Mouse (Mus musculus) CH12.LX (cell line): Measurements from ENCODE around the gene Padi1. TPM values are rescaled to one million over a fixed set of nuclear protein-coding genes. Genes with fewer than 3 reads are reported as not detected.

Experiments used
- DNase-seq: peaks from one replicate; pipeline ENCODE4 v3.0.0-alpha.2; 2013; ENCODE audit errors: extremely low read depth
- H3K27ac ChIP-seq: 2 replicates; pipeline ENCODE4 v1.5.1; 2012; ENCODE audit warnings: low read depth, mild to moderate bottlenecking, control low read depth, moderate library complexity; ENCODE audit not compliant: insufficient read depth
- H3K27me3 ChIP-seq: replicated peaks from 2 replicates; pipeline ENCODE3; 2012; ENCODE audit warnings: inconsistent platforms
- H3K36me3 ChIP-seq, 2 experiments: replicated peaks in 1 of 2; 2 replicates each; pipeline versions ENCODE3 to v1.6.1; 2012; ENCODE audit warnings: inconsistent platforms in 1 of 2, low read length in 1 of 2, mild to moderate bottlenecking in 1 of 2, mixed read lengths in 1 of 2, moderate library complexity in 1 of 2; ENCODE audit not compliant: control insufficient read depth in 1 of 2, insufficient read depth in 1 of 2
- H3K4me1 ChIP-seq, 2 experiments: 2 replicates each; pipeline ENCODE4 v1.6.1; 2012; ENCODE audit warnings: inconsistent platforms in 1 of 2, moderate library complexity in 1 of 2; ENCODE audit not compliant: insufficient read depth in 2 of 2, control insufficient read depth in 1 of 2
- H3K4me2 ChIP-seq: 2 replicates; pipeline ENCODE4 v1.6.1; 2012; ENCODE audit warnings: low read depth, mild to moderate bottlenecking, control low read depth; ENCODE audit not compliant: poor library complexity, insufficient read depth, severe bottlenecking
- H3K4me3 ChIP-seq, 3 experiments: fragments of 150-350 bp in 1 of 3; sonication (generic) in 1 of 3; replicated peaks in 1 of 3; 2 replicates each; pipeline versions ENCODE3 to v1.5.1; 2011 to 2012; ENCODE audit warnings: low read depth in 2 of 3, low read length in 2 of 3, mild to moderate bottlenecking in 2 of 3, moderate library complexity in 2 of 3, control low read depth in 1 of 3, improper control_type of control experiment in 1 of 3, inconsistent platforms in 1 of 3, mixed read lengths in 1 of 3; ENCODE audit not compliant: poor library complexity in 1 of 3
- H3K79me2 ChIP-seq: replicated peaks from 2 replicates; pipeline ENCODE4 v1.6.1; 2012; ENCODE audit warnings: mild to moderate bottlenecking, moderate library complexity; ENCODE audit not compliant: control insufficient read depth, poor library complexity, insufficient read depth, severe bottlenecking; ENCODE audit errors: extremely low read depth
- H3K9ac ChIP-seq: 2 replicates; pipeline ENCODE4 v1.6.1; 2012; ENCODE audit warnings: low read depth, mild to moderate bottlenecking, control low read depth, moderate library complexity; ENCODE audit not compliant: insufficient read depth
- H3K9me3 ChIP-seq: replicated peaks from 2 replicates; pipeline ENCODE3; 2012; ENCODE audit warnings: low read length, inconsistent platforms, mixed read lengths
- BHLHE40 ChIP-seq: IDR thresholded peaks from 2 replicates; pipeline ENCODE4 v1.6.1; 2011; ENCODE audit warnings: mild to moderate bottlenecking, low read depth, low read length, improper control_type of control experiment
- CHD2 ChIP-seq: IDR thresholded peaks from 2 replicates; pipeline ENCODE4 v1.6.1; 2011; ENCODE audit warnings: low read length, improper control_type of control experiment
- CTCF ChIP-seq, 2 experiments: IDR thresholded peaks in 1 of 2; conservative IDR thresholded peaks in 1 of 2; 2 replicates each; pipeline ENCODE4 v1.5.1; 2011 to 2012; ENCODE audit warnings: low read depth in 2 of 2, low read length in 2 of 2, improper control_type of control experiment in 1 of 2, inconsistent platforms in 1 of 2, mild to moderate bottlenecking in 1 of 2, moderate library complexity in 1 of 2
- EP300 ChIP-seq: IDR thresholded peaks from 2 replicates; pipeline ENCODE4 v1.6.1; 2011; ENCODE audit warnings: low read length, improper control_type of control experiment
- ETS1 ChIP-seq: conservative IDR thresholded peaks from 2 replicates; pipeline ENCODE4 v1.6.1; 2012; ENCODE audit warnings: low read depth, mild to moderate bottlenecking, inconsistent platforms, low read length, improper control_type of control experiment, moderate library complexity
- IRF4 ChIP-seq: IDR thresholded peaks from 2 replicates; pipeline ENCODE4 v1.6.1; 2014; ENCODE audit warnings: low read depth, mild to moderate bottlenecking, inconsistent platforms, low read length, improper control_type of control experiment
- JUN ChIP-seq: IDR thresholded peaks from 2 replicates; pipeline ENCODE4 v1.6.1; 2011; ENCODE audit warnings: low read depth, mild to moderate bottlenecking, low read length, improper control_type of control experiment, moderate library complexity; ENCODE audit not compliant: insufficient read depth
- JUND ChIP-seq: conservative IDR thresholded peaks from 2 replicates; pipeline ENCODE4 v1.6.1; 2011; ENCODE audit warnings: low read depth, low read length, improper control_type of control experiment
- KAT2A ChIP-seq: IDR thresholded peaks from 2 replicates; pipeline ENCODE4 v1.6.1; 2012; ENCODE audit warnings: low read length, improper control_type of control experiment, inconsistent platforms; ENCODE audit not compliant: insufficient replicate concordance
- MAX ChIP-seq: IDR thresholded peaks from 2 replicates; pipeline ENCODE4 v1.6.1; 2011; ENCODE audit warnings: low read length, improper control_type of control experiment
- MEF2A ChIP-seq: IDR thresholded peaks from 2 replicates; pipeline ENCODE4 v1.6.1; 2014; ENCODE audit warnings: low read depth, mild to moderate bottlenecking, inconsistent platforms, low read length, improper control_type of control experiment, borderline replicate concordance
- MXI1 ChIP-seq: IDR thresholded peaks from 2 replicates; pipeline ENCODE4 v1.6.1; 2011; ENCODE audit warnings: mild to moderate bottlenecking, low read depth, low read length, improper control_type of control experiment
- MYC ChIP-seq: IDR thresholded peaks from 2 replicates; pipeline ENCODE4 v1.6.1; 2011; ENCODE audit warnings: low read depth, mild to moderate bottlenecking, improper control_type of control experiment, low read length
- NRF1 ChIP-seq: IDR thresholded peaks from 2 replicates; pipeline ENCODE4 v1.6.1; 2014; ENCODE audit warnings: low read depth, mild to moderate bottlenecking, inconsistent platforms, low read length, improper control_type of control experiment, moderate library complexity
- PAX5 ChIP-seq: IDR thresholded peaks from 2 replicates; pipeline ENCODE4 v1.6.1; 2012; ENCODE audit warnings: low read length, inconsistent platforms, mixed read lengths
- POLR2A ChIP-seq: IDR thresholded peaks from 2 replicates; pipeline ENCODE4 v1.6.1; 2011; ENCODE audit warnings: low read depth, mild to moderate bottlenecking, improper control_type of control experiment, low read length
- POLR2AphosphoS2 ChIP-seq: IDR thresholded peaks from 2 replicates; pipeline ENCODE4 v1.6.1; 2011; ENCODE audit warnings: low read depth, low read length, improper control_type of control experiment
- RAD21 ChIP-seq: IDR thresholded peaks from 2 replicates; pipeline ENCODE4 v1.6.1; 2011; ENCODE audit warnings: low read depth, mild to moderate bottlenecking, low read length, improper control_type of control experiment, moderate library complexity
- RCOR1 ChIP-seq: conservative IDR thresholded peaks from 2 replicates; pipeline ENCODE4 v1.6.1; 2012; ENCODE audit warnings: low read depth, mild to moderate bottlenecking, inconsistent platforms, low read length, improper control_type of control experiment
- SIN3A ChIP-seq: IDR thresholded peaks from 2 replicates; pipeline ENCODE4 v1.6.1; 2012; ENCODE audit warnings: low read length, improper control_type of control experiment, inconsistent platforms
- TBP ChIP-seq: conservative IDR thresholded peaks from 2 replicates; pipeline ENCODE4 v1.6.1; 2011; ENCODE audit warnings: low read depth, low read length, improper control_type of control experiment
- USF2 ChIP-seq: conservative IDR thresholded peaks from 2 replicates; pipeline ENCODE4 v1.6.1; 2011; ENCODE audit warnings: low read depth, low read length, improper control_type of control experiment
- ZC3H11A ChIP-seq: IDR thresholded peaks from 2 replicates; pipeline ENCODE4 v1.6.1; 2012; ENCODE audit warnings: low read depth, mild to moderate bottlenecking, inconsistent platforms, low read length, improper control_type of control experiment
- ZKSCAN1 ChIP-seq: IDR thresholded peaks from 2 replicates; pipeline ENCODE4 v1.6.1; 2012; ENCODE audit warnings: low read depth, inconsistent platforms, low read length, improper control_type of control experiment, borderline replicate concordance
- ZMIZ1 ChIP-seq: IDR thresholded peaks from 2 replicates; pipeline ENCODE4 v1.6.1; 2012; ENCODE audit warnings: low read depth, mild to moderate bottlenecking, inconsistent platforms, low read length, improper control_type of control experiment
- ZNF384 ChIP-seq: IDR thresholded peaks from 2 replicates; pipeline ENCODE4 v1.6.1; 2012; ENCODE audit warnings: low read depth, low read length, improper control_type of control experiment, inconsistent platforms
- dilution Hi-C: fragments of 300-500 bp; cut with MboI; formaldehyde crosslinking; loops from 2 replicates; pipeline ENCODE4 v1.14.3; 2020; ENCODE audit warnings: low sequenced_read_pairs; ENCODE audit not compliant: extremely low pct_unique_long_range_greater_than_20kb, extremely low pct_ligation_motif_present
- in situ Hi-C: fragments of 300-500 bp; cut with MboI; formaldehyde crosslinking; loops from 3 replicates; pipeline ENCODE4 v1.14.3; 2019; ENCODE audit warnings: low sequenced_read_pairs, low pct_ligation_motif_present, low pct_unique_long_range_greater_than_20kb, mixed read lengths
- polyA plus RNA-seq: library from polyadenylated mRNA; unstranded; fragments of >175 nt; gene quantifications from 2 replicates; pipeline ENCODE4 v1.2.1, GENCODE M21; 2012; ENCODE audit warnings: low read depth; ENCODE audit not compliant: insufficient read length
- total RNA-seq, 2 experiments: library from RNA; depleted of rRNA; stranded (reverse); fragments of 300-350 nt in 1 of 2; fragments of >200 nt in 1 of 2; gene quantifications; 2 replicates each; pipeline ENCODE4 v1.2.3; 2012 to 2014

The Padi1 gene
- total and polyA plus RNA-seq, 3 experiments: 0.04 TPM; not detected in 2

- Histone ChIP-seq H3K4me3 (no peak overlapping the region), H3K79me2 (no peaks in the 10 kb centered on the region), H3K9ac (no peak overlapping the region)
- TF ChIP-seq ZNF384: no peak
- no peak for TF ChIP-seq MAX
- TF ChIP-seq EP300: no peak
- no peak for TF ChIP-seq JUND
- TF ChIP-seq ZMIZ1: no peak
- TF ChIP-seq JUN: no peak
- no peak for TF ChIP-seq PAX5
- TF ChIP-seq RAD21: no peak
- no peak for TF ChIP-seq USF2
- no peak for TF ChIP-seq POLR2A
- TF ChIP-seq ZKSCAN1: no peak
- no peak for TF ChIP-seq CHD2
- no peak for TF ChIP-seq SIN3A
- TF ChIP-seq KAT2A: no peak
- no peak for TF ChIP-seq TBP
- TF ChIP-seq ETS1: no peak
- TF ChIP-seq RCOR1: no peak
- TF ChIP-seq CTCF (conservative IDR thresholded peaks at IDR 0.05 in 1 of 2, IDR thresholded peaks at IDR 0.05 in 1 of 2; ENCODE audit: low read depth in 2 of 2, low read length in 2 of 2): no peak
- TF ChIP-seq, all 38 proteins: peak for 0
- H3K27me3 ChIP-seq: peaks cover 89% of the 10 kb centered on the region
- no peak overlapping the region for H3K27ac ChIP-seq
- no peak overlapping the region for H3K4me2 ChIP-seq
- DNase-seq: no peak
- in situ Hi-C loops (no loop called here), dilution Hi-C loops (no loop called here)
- H3K9me3 ChIP-seq: peaks cover 5% of the 10 kb centered on the region
- no peaks in the 10 kb centered on the region for H3K4me1 ChIP-seq
- H3K36me3 ChIP-seq: no peaks in the 10 kb centered on the region
These were observed 8.0 kb upstream of the Padi1 start for GRCm38 (mm10) chr4:140853626-140854025.

- Histone ChIP-seq H3K4me1 (no peaks in the 10 kb centered on the region), H3K36me3 (no peaks in the 10 kb centered on the region), H3K9ac (no peak overlapping the region), H3K4me3 (no peak overlapping the region), H3K27me3 (peaks cover 92% of the 10 kb centered on the region), H3K4me2 (no peak overlapping the region), H3K9me3 (no peaks in the 10 kb centered on the region), H3K27ac (no peak overlapping the region), H3K79me2 (no peaks in the 10 kb centered on the region)
- in situ Hi-C loops: no loop called here
- dilution Hi-C loops: no loop called here
- TF ChIP-seq ZMIZ1 (no peak), NRF1 (no peak), TBP (no peak), CTCF (conservative IDR thresholded peaks at IDR 0.05 in 1 of 2, IDR thresholded peaks at IDR 0.05 in 1 of 2; ENCODE audit: low read depth in 2 of 2, low read length in 2 of 2) (no peak), IRF4 (no peak), ZNF384 (no peak), MYC (no peak), POLR2AphosphoS2 (no peak), POLR2A (no peak), ETS1 (no peak), KAT2A (no peak), SIN3A (no peak), BHLHE40 (no peak), USF2 (no peak), MXI1 (no peak), EP300 (no peak), ZC3H11A (no peak), JUN (no peak), MEF2A (no peak), RAD21 (no peak)
- no peak for DNase-seq
These were observed 3.7 kb upstream of the Padi1 start for GRCm38 (mm10) chr4:140849310-140849709.
